Mouse (Mus musculus): ENCODE data around the gene Dis3. TPM values are rescaled to one million over a fixed set of nuclear protein-coding genes. Genes with fewer than 3 reads are reported as not detected.

Gene Dis3
- total RNA-seq (2021): 10 to 100 TPM; 10.2 to 11.4 TPM
- long read RNA-seq, experiment 1, full-length matches to known transcripts: 1 of 2 reads
- long read RNA-seq, experiment 1, partial matches to known transcripts: 1 of 2 reads
- long read RNA-seq, experiment 1, other reads (novel, unspliced or antisense): 0 of 2 reads
- long read RNA-seq, experiment 2, full-length matches to known transcripts: 3 of 4 reads
- long read RNA-seq, experiment 2, partial matches to known transcripts: 0 of 4 reads
- long read RNA-seq, experiment 2, other reads (novel, unspliced or antisense): 1 of 4 reads

GRCm38 (mm10) chr14:99099267-99099966 is at the start of gene Dis3, which contains the start of gene Pibf1:
Gene Dis3, minus strand, starts transcription at chr14:99099770.
Gene Pibf1, plus strand, starts transcription at chr14:99099424.
- DNase-seq: peak; percentile 97

- DNase-seq: no peak
Measured at GRCm38 (mm10) chr14:99146841-99147240, 47.3 kb upstream of the Dis3 start.

GRCm38 (mm10) chr14:99141786-99142633 is 42.4 kb upstream of the Dis3 start:
- DNase-seq: peak; percentile 35

- DNase-seq: no peak
Measured at GRCm38 (mm10) chr14:99140036-99140435, 40.5 kb upstream of the Dis3 start.

DNA sequence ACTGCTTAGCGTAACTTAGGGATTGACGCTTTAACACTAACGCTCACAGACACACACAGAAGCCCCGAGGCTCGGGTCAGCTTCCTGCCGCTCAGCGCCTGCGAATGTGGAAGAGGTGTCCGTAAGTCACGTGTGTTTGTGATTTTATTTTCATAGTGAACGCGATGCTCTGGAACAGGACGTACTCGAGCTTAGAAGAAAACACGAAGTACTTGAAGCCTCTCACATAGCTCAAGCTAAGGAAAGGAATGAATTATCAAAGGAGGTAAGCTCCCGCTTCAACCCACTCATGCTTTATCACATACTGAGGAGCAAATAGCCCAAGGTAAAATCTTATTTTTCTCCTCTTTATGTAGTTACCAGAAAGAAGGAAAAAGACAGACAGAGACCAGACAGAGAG is 36.7 kb upstream of the Dis3 start:
- DNase-seq: no peak

DNA sequence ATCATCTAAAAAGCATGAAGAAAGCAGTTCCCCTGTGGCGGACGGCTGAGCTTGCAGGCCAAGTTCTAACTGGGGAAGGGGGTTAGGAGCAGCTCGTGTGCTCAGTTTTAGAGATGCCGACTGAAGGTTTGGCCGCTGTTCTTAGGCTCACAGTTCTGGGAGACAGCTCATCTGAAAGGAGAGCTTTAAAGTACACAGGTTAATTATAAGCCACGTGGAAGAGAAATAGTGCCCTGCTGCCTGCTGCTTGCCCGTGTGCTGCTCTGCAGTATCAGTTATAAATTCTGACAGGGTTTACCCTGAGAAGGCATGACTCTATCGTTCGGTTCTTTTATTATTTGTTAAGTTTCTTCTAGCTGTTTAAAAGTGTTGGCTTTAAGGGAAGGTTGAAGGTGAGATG is 36.2 kb upstream of the Dis3 start:
- no peak for DNase-seq

DNA sequence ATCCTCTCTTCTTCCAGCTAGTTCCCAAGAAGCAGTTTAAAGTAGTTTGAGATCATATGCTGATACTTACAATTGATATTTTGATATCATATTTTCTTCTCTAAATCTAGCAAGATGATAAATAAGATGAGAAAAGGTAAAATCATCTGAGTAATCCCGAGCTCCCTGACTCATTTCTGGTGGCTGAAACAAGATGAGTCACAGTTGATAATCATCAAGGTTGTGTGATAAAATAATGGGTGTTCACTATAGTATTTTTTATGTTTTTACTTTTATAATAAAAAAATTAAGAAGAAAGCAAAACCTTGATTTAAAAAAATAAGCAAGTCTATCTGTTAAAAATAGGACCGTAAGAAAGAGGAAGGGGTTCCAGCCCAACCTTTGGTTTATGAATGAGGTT is 34.5 kb upstream of the Dis3 start:
- no peak for DNase-seq

DNA sequence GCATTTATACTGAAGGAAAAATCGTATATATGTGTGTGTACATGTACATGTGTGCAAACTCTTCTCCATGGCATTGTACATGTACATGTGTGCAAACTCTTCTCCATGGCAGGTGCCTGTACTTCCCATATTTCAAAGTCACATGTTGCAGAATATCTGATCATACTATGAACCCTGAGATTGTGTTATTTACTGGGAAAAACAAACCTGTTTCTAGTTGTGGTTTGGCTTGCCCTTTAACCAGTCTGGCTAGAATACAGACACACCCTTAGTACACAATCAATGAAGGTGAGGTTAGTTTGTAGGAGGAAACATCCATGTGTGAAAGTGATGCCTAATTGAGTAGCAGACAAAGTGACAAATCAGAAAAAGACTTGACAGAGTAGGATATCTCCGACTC is 29.5 kb upstream of the Dis3 start:
- no peak for DNase-seq

GRCm38 (mm10) chr14:99127509-99127908 is 27.9 kb upstream of the Dis3 start:
- no peak for DNase-seq

DNA sequence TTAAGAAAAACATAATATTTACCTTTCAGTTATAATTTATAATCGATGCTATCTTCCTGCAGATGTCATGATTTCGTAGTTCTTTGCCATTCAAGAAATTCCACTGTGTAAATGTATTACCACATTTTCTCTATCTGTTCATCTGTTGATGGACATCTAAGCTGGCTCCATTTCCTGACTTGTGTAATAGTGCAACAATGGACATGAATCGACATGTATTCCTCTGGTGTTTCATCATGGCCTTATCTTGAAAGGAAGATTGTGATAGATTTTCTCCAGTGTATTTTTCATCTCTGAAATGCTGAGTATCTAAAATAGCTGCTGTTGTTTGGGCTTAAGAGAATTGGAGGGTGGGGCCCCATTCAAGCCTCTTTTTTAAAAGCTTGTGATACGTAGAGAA is 27.1 kb upstream of the Dis3 start:
- DNase-seq: no peak

- DNase-seq: no peak
Measured at GRCm38 (mm10) chr14:99124076-99124475, 24.5 kb upstream of the Dis3 start.

DNA sequence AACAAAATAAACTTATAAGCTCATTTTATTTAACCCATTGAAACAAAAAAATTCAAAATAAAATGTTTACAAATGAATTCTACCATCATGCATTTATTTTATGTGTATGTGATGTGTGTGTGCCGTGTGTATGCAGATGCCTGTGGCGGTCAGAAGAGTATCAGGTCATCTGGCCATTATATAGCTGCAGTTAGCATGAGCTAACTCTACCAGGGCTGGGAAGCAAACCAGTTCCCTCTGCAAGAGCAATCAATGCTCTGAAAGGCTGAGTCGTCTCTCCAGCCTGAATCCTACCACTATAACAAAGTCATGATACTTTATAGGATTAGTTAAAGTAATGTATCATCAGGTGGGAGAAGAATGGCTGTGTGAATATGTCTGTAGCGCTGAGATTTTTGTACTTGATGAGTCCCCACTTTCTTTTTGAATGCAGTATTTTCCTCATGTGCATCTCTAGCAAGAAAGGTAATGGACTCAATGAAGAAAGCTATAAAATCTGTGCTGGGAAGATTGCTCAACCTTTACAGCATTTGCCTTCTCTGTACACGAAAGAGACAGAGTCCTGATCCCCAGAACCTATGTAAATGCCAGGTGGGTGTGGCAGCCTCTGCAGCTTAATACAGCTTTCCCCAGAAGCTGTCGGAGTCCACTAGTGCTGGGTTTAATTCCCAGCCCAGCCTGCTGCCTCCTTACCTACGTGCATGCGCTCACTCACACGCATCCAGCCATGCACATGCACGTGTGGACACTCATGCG is 22.2 kb upstream of the Dis3 start:
- no peak for DNase-seq

GRCm38 (mm10) chr14:99117576-99117975 is 18.0 kb upstream of the Dis3 start:
- no peak for DNase-seq

GRCm38 (mm10) chr14:99108762-99109161 is 9.2 kb upstream of the Dis3 start:
- no peak for DNase-seq

DNA sequence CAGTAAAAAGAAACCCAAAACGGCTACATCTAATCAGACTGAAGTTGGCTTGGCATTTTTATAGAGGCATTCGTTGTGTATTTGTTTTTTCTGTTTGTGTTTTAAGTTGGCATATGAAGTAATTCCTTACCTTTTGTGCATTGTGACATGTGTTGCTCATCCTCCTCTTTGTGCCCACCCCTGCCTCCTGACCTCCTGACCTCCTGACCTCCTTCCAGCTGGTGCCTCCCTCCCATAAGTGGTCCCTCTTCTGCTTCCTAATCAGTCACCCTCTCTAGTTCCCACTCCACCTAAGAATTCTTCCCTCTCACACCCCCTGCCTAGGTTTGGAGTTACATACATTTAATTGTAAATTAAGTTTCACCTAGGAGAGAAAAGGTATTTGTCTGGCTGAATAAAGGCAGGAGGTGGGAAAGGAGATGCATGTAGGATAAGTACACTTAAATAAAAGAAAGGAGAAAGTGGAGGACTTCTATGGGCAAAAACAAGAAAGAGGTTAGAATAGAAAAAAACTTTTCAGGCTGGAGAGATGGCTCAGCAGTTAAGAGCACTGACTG is 8.1 kb upstream of the Dis3 start:
- no peak for DNase-seq

DNA sequence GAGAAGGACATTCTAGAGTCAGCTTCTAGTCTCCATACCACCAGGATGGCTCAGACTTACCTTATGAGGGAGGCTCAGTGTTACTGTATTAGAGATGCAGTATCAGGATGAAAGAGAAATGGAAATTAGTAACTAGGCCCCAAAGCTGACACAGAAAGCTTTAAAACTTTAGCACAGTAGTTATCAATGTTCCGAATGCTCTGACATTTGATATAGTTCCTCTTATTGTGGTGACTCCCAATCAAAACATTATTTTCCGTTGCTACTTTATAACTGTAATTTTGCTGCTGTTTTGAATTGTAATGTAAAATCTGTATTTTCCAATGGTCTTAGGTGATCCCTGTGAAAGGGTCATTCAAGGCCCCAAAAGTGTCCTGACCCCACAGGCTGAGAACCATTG is 7.1 kb upstream of the Dis3 start:
- no peak for DNase-seq

DNA sequence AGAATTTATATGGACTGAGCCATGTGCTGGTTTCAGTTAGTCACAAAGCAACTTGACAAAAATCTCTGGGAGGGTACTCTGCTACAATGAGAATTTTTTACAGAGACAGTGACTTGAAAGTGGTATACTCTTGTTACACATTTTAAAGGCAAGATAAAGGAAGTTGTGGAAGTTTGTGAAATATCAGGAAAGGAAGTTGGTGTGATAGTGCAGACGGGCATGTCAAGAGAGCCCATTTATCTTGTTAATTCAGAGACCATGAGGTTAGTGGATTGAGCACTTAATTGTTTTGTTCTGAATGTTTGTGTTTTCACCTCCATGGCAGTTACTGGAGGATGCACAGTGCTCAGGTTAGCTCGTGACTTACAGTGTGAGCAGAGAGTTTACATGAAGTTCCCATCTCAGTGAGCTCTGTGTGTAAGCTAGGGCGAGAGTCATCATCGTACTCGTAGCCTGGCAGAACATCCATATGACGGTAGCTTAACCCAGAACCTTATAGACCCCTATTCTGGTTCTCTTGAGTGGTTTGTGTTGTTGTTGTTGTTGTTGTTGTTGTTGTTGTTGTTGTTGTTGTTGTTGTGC is 5.1 kb upstream of the Dis3 start:
- no peak for DNase-seq

DNA sequence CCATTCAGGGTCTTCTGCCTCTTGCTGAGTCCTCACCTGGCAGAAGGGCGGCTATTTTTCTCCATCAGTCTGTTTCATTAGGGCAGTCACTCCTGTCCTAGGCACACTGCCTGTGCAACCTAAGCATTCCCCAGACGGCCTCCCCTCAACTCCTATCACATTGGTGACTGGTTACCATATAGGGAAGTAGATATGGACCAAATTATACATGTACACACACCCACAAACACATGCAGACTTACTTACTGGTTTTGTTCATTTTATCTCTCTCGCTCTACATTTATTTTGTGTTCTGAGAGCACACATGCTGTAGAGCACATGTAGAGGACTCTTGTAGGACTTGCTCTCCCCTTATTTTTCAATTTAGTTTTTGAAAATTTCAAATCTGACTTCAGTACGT is 3.5 kb upstream of the Dis3 start:
- no peak for DNase-seq

GRCm38 (mm10) chr14:99099967-99100587 is 507 bp upstream of the Dis3 start:
- no peak for DNase-seq

DNA sequence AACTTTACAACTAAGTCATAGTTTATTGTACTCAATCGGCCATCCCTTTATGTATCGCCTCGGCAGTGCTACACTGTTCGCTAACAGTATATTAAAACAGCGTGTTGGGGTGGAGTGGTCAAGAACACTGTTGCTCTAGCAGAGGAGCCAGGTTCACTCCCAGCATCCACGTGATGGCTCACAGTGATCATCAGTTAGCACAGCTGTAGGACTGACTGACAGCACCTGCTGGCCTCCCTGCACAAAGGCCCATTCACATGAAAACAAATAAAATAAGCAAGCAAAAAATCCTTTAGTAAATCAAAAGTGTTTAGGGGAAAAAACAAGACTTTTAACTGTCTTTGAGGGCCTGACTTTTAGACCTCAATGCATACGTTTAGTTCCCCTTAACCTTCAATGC is 10.6 kb downstream of the Dis3 start:
- no peak for DNase-seq

DNA sequence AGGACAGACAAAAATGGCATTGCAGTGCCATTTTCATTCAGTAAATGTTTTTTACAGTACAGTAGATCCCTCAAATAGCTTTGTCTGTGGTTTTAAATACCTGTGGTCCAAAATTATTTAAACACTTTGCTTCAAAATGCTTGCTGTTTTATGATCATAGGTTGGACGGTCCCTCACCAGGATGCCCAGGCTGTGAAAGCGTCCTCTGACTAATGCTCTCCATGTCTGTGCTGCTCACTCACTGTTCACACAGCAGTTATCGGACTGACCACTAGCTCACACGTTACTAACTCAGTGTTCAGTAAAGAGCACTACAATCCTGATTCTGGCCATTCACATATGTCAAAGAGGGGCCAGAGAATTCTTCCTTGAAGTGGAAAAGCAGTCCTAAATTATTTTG is 28.4 kb downstream of the Dis3 start:
- no peak for DNase-seq
